Mouse (Mus musculus) cortical plate, adult 2 months (tissue): ENCODE measurements around the gene St3gal3.

Experiments used
- CTCF ChIP-seq: fragments of 200-500 bp; IDR thresholded peaks from 2 replicates; pipeline ENCODE4 v1.5.1; 2011; ENCODE audit warnings: mild to moderate bottlenecking, control low read depth, low read length; ENCODE audit not compliant: insufficient read depth; ENCODE audit errors: extremely low read depth
- POLR2A ChIP-seq: fragments of 200-500 bp; IDR thresholded peaks from 2 replicates; pipeline ENCODE4 v1.6.1; 2011; ENCODE audit warnings: mild to moderate bottlenecking, low read length, control low read depth; ENCODE audit not compliant: insufficient read depth; ENCODE audit errors: extremely low read depth

GRCm38 (mm10) chr4:117912685-117913273 is 221.9 kb downstream of the St3gal3 start:
- no peak for TF ChIP-seq CTCF
- TF ChIP-seq POLR2A = no peak
